Mouse (Mus musculus) liver, embryonic 18 days (tissue): Measurements from ENCODE around the gene Shc2. TPM values are rescaled to one million over a fixed set of nuclear protein-coding genes. Genes with fewer than 3 reads are reported as not detected.

Experiments used
- polyA plus RNA-seq: library from polyadenylated mRNA; depleted of rRNA; stranded (reverse); fragments of >200 nt; gene quantifications from 2 replicates; pipeline ENCODE4 v1.2.3, GENCODE M21; 2012; rRNA removed

The Shc2 gene
- polyA plus RNA-seq, result 0.26 and 0.30 TPM in 2 replicates

GRCm38 (mm10) chr10:79637128-79638110 is at the start of gene Shc2:
Gene Shc2 (minus strand): TSS chr10:79637918.

GRCm38 (mm10) chr10:79681591-79682245 is 44.0 kb upstream of the Shc2 start, which contains the start of gene Cdc34:
Gene Cdc34 (plus strand): TSS chr10:79682195.

GRCm38 (mm10) chr10:79668771-79669575 is 31.3 kb upstream of the Shc2 start, which contains the start of gene Tpgs1:
Gene Tpgs1 (plus strand): TSS chr10:79669369.

GRCm38 (mm10) chr10:79664131-79664665 is 26.5 kb upstream of the Shc2 start, which contains the start of gene Madcam1:
Gene Madcam1 (plus strand): TSS chr10:79664559.

GRCm38 (mm10) chr10:79645711-79646110 is 8.0 kb upstream of the Shc2 start, which contains the start of gene Odf3l2:
Gene Odf3l2 (minus strand): TSS chr10:79645738.

GRCm38 (mm10) chr10:79613578-79614304 is 24.0 kb downstream of the Shc2 start, which contains the start of gene C2cd4c:
Gene C2cd4c (minus strand): TSS chr10:79614025.

GRCm38 (mm10) chr10:79587061-79587751 is 50.5 kb downstream of the Shc2 start, which contains the start of gene Theg:
Gene Theg (minus strand): TSS chr10:79587331.

Other genes starting within 250 kb of the Shc2 start
- not detected in 2 replicates for gene Vmn2r83, start 169.2 kb downstream of the Shc2 start, polyA plus RNA-seq
- 15.1 and 15.9 TPM in 2 replicates for gene Plpp2, start 104.1 kb downstream of the Shc2 start, polyA plus RNA-seq
- gene Mier2, start 82.7 kb downstream of the Shc2 start, polyA plus RNA-seq, result 20.0 and 25.1 TPM in 2 replicates
- not detected in 2 replicates for gene Theg, start 50.6 kb downstream of the Shc2 start, polyA plus RNA-seq
- 0.03 and 0.06 TPM in 2 replicates for gene C2cd4c, start 23.9 kb downstream of the Shc2 start, polyA plus RNA-seq
- not detected in 2 replicates for gene Odf3l2, start 7.8 kb upstream of the Shc2 start, polyA plus RNA-seq
- gene Madcam1, start 26.6 kb upstream of the Shc2 start, polyA plus RNA-seq, result 0.08 and 0.18 TPM in 2 replicates
- 14.3 and 15.9 TPM in 2 replicates for gene Tpgs1, start 31.5 kb upstream of the Shc2 start, polyA plus RNA-seq
- 75.1 and 80.8 TPM in 2 replicates for gene Cdc34, start 44.3 kb upstream of the Shc2 start, polyA plus RNA-seq
- gene Gzmm, start 51.1 kb upstream of the Shc2 start, polyA plus RNA-seq, result 0.06 and 0.12 TPM in 2 replicates
- gene Bsg, start 66.6 kb upstream of the Shc2 start, polyA plus RNA-seq, result 793 and 830 TPM in 2 replicates
- gene Hcn2, start 78.7 kb upstream of the Shc2 start, polyA plus RNA-seq, result 0.08 and 0.09 TPM in 2 replicates
- 13.3 and 17.5 TPM in 2 replicates for gene Polrmt, start 108.7 kb upstream of the Shc2 start, polyA plus RNA-seq
- gene Fgf22, start 117.2 kb upstream of the Shc2 start, polyA plus RNA-seq, result not detected in 2 replicates
- 36.8 and 38.6 TPM in 2 replicates for gene Rnf126, start 129.0 kb upstream of the Shc2 start, polyA plus RNA-seq
- gene Fstl3, start 139.4 kb upstream of the Shc2 start, polyA plus RNA-seq, result 2.6 TPM in 2 replicates
- gene Prss57, start 153.0 kb upstream of the Shc2 start, polyA plus RNA-seq, result 3.3 and 4.4 TPM in 2 replicates
- 4.8 and 5.8 TPM in 2 replicates for gene Palm, start 155.7 kb upstream of the Shc2 start, polyA plus RNA-seq
- 0.59 and 0.99 TPM in 2 replicates for gene Misp, start 183.1 kb upstream of the Shc2 start, polyA plus RNA-seq
- 104 and 111 TPM in 2 replicates for gene Ptbp1, start 216.5 kb upstream of the Shc2 start, polyA plus RNA-seq
- 200 and 257 TPM in 2 replicates for gene Prtn3, start 236.6 kb upstream of the Shc2 start, polyA plus RNA-seq
- 5.6 and 9.0 TPM in 2 replicates for gene Plppr3, start 236.7 kb upstream of the Shc2 start, polyA plus RNA-seq
- 103 and 130 TPM in 2 replicates for gene Elane, start 248.3 kb upstream of the Shc2 start, polyA plus RNA-seq